Mouse (Mus musculus): ENCODE measurements around the gene Ece1.
"Not testable (repeated sequence)": the region's sequence is repeated elsewhere in the genome, so short reads cannot be mapped to it uniquely, and the experiment has no call there.

Ece1 gene

GRCm38 (mm10) chr4:137862019-137862418, at the start of gene Ece1:
TSS of gene Ece1 (plus strand) at chr4:137862237.
- peak; percentile 88 for DNase-seq (ENCODE audit: extremely low read depth, insufficient read length, low spot score)

GRCm38 (mm10) chr4:137812946-137813708, 48.9 kb upstream of the Ece1 start:
- no peak for DNase-seq (ENCODE audit: extremely low read depth, insufficient read length, low spot score)

- DNase-seq (ENCODE audit: extremely low read depth, insufficient read length, low spot score), result no peak
These were observed 47.9 kb upstream of the Ece1 start for GRCm38 (mm10) chr4:137814140-137814539.

- DNase-seq (ENCODE audit: extremely low read depth, insufficient read length, low spot score), result no peak
These were observed 46.6 kb upstream of the Ece1 start for GRCm38 (mm10) chr4:137815473-137815872.

GRCm38 (mm10) chr4:137816216-137816615, 45.8 kb upstream of the Ece1 start:
- DNase-seq (ENCODE audit: extremely low read depth, insufficient read length, low spot score), result no peak

- no peak for DNase-seq (ENCODE audit: extremely low read depth, insufficient read length, low spot score)
These were observed 43.7 kb upstream of the Ece1 start for GRCm38 (mm10) chr4:137818341-137818740.

- no peak for DNase-seq (ENCODE audit: extremely low read depth, insufficient read length, low spot score)
These were observed 42.5 kb upstream of the Ece1 start for GRCm38 (mm10) chr4:137819487-137819886.

GRCm38 (mm10) chr4:137820721-137821120, 41.3 kb upstream of the Ece1 start:
- no peak for DNase-seq (ENCODE audit: extremely low read depth, insufficient read length, low spot score)

GRCm38 (mm10) chr4:137822537-137822936, 39.5 kb upstream of the Ece1 start:
- no peak for DNase-seq (ENCODE audit: extremely low read depth, insufficient read length, low spot score)

GRCm38 (mm10) chr4:137823542-137823941, 38.5 kb upstream of the Ece1 start:
- DNase-seq (ENCODE audit: extremely low read depth, insufficient read length, low spot score), result no peak

- DNase-seq (ENCODE audit: extremely low read depth, insufficient read length, low spot score), result no peak
These were observed 37.2 kb upstream of the Ece1 start for GRCm38 (mm10) chr4:137824881-137825280.

- no peak for DNase-seq (ENCODE audit: extremely low read depth, insufficient read length, low spot score)
These were observed 31.7 kb upstream of the Ece1 start for GRCm38 (mm10) chr4:137830380-137830779.

GRCm38 (mm10) chr4:137831598-137831997, 30.4 kb upstream of the Ece1 start:
- DNase-seq (ENCODE audit: extremely low read depth, insufficient read length, low spot score), result no peak

- peak; percentile 36 for DNase-seq (ENCODE audit: extremely low read depth, insufficient read length, low spot score)
These were observed 26.3 kb upstream of the Ece1 start for GRCm38 (mm10) chr4:137835624-137836337.

GRCm38 (mm10) chr4:137836741-137837140, 25.3 kb upstream of the Ece1 start:
- no peak for DNase-seq (ENCODE audit: extremely low read depth, insufficient read length, low spot score)

- DNase-seq (ENCODE audit: extremely low read depth, insufficient read length, low spot score), result peak; percentile 72
These were observed 24.2 kb upstream of the Ece1 start for GRCm38 (mm10) chr4:137837792-137838191.

GRCm38 (mm10) chr4:137838791-137839190, 23.2 kb upstream of the Ece1 start:
- no peak for DNase-seq (ENCODE audit: extremely low read depth, insufficient read length, low spot score)

GRCm38 (mm10) chr4:137839452-137839851, 22.6 kb upstream of the Ece1 start:
- DNase-seq (ENCODE audit: extremely low read depth, insufficient read length, low spot score), result no peak

GRCm38 (mm10) chr4:137844656-137845055, 17.4 kb upstream of the Ece1 start:
- DNase-seq (ENCODE audit: extremely low read depth, insufficient read length, low spot score), result peak; percentile 30

- not testable (repeated sequence) for DNase-seq (ENCODE audit: extremely low read depth, insufficient read length, low spot score)
These were observed 14.4 kb upstream of the Ece1 start for GRCm38 (mm10) chr4:137847651-137848050.

GRCm38 (mm10) chr4:137850161-137850560, 11.9 kb upstream of the Ece1 start:
- DNase-seq (ENCODE audit: extremely low read depth, insufficient read length, low spot score), result no peak

GRCm38 (mm10) chr4:137851484-137851883, 10.6 kb upstream of the Ece1 start:
- DNase-seq (ENCODE audit: extremely low read depth, insufficient read length, low spot score), result no peak
